Mouse (Mus musculus): ENCODE data around the gene Pigf.

Pigf gene

DNA sequence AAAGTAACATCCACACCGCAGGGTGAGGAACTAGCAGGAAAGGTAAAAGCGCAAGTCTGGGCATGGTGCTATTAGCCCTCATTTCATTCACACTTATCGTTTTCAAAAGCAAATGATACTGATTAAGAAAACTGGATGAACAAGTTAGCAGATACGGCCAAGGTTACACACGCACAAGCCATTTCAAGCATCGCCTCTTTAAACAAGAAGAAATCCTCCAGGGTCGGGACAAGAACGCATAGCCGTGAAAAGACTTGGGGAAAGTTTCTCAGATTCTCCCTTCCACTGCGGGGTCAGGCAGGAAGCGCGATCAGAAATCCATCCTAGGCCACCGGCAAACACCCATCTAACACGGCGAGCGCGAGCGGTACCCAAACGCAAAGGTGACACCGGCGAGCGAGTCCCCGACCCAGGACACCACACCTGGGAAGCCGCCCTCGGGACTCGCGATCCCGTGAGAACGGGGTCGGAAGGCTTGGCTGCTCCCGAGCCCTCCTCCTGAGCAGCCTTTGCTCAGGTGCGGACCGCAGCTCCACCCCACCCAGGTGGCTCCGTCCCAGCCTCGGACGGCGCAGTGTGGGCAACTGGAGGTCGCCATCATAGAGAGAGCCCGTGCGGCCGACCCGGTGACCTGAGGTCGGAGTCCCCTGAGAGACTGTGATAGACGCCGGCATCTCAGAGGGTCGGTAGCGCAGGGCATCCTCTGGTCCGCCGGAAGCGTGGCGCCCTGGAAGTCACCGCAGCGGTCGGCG is 539 bp downstream of the Pigf start:
- peak; percentile 39 to 63 for DNase-seq

DNA sequence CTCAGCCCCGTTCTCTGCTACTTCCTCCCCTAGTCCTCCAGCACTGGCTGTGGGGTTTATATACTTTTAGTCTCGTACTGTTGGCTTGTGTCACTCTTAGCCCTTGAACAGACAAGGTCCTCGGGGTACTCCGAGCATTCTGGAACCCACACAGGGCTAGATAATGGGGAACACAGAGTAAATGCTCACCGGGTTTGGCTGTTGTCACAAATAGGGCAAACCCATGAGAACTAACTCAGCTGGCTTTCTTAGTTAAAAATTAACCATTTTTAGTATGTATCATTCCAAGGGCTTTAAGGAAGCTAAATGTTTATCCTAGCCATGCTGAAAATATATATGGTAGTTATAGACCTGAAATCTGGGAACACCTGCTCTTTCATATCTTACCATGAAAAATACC is 5.5 kb downstream of the Pigf start:
- DNase-seq = no peak

DNA sequence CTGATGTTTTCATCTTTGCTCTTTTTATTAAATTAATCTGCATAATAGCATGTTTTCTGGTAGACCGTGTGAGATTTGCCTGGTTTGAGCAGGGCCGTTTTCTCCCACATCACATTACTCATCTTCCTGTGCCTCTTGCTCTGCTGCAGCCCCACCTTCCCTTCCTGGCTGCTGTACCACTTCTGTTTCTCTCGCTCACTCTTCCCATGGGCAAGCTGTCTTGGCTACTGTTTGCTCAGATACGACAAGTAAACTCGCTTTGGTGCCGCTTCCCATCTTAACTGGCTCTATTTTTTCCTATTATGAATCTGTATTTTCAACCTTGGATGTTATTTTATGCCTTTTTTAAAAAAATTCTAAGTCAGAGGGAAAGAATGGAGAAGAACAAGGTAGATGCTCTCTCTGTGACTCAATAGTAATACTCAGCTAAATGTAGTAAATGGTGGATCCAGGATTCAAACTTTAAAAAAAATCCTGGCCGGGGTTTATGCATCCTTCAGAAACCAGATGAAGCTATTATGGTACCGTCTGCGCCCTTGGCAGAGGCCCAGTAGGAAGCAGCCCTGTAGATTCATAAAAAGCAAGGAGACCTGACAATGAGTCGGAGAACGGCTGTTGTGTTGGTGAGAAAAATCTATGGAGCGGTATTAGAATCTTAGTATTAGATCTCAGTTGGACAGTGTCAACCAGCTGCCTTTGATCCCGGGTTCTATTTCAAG is 13.7 kb downstream of the Pigf start:
- DNase-seq = no peak

DNA sequence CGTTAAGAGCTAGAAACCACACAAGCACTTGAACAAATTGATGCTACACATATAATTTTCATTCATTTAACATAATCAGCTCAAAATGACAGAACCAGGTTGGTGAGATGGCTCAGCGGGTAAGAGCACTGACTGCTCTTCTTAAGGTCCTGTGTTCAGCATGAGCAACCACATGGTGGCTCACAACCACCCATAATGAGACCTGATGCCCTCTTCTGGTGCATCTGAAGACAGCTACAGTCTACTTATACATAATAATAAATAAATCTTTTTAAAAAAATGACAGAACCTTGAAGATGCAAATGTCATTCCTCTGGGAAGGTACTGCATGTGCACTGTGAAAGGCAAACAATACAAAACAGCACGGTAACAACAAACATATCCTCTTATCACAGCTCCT is 16.3 kb downstream of the Pigf start:
- no peak for DNase-seq

DNA sequence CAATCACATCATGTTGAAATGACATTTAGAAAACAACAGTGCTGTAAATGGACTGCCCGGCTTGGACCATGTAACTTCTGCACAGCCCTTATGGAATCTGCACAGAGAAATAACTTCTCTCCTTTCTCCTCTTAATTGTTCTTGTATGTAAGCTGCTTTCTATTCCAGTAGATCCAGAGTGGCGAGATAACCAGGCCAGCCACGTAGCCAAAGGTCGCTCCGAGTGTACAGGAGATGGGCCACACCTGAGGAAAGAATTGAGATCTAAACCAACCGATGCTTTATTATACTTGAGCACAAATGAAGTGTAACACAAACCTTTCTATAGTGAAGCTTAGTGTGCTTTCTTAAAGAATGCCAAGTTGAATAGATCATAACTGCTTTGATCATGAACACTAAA is 27.9 kb downstream of the Pigf start:
- DNase-seq = no peak

DNA sequence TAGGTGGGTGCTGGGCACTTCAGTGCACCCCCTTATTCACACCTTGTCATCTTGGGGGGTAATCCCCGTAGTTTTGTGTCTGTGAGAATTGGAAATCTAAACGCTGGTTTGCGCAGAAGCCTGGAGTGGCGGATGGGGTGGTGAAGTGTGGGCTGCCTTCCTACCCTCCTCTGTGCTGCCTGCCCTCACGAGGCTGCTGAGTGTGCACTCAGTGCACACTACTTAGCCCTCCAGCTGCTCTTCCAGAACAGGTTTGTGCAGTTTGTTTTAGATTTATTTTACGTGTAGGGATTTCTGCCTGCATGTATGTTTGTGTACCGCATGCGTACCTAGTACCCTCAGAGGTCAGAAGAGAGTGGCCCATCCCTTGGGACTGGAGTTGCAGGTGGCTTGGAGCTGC is 33.9 kb downstream of the Pigf start:
- DNase-seq = no peak

DNA sequence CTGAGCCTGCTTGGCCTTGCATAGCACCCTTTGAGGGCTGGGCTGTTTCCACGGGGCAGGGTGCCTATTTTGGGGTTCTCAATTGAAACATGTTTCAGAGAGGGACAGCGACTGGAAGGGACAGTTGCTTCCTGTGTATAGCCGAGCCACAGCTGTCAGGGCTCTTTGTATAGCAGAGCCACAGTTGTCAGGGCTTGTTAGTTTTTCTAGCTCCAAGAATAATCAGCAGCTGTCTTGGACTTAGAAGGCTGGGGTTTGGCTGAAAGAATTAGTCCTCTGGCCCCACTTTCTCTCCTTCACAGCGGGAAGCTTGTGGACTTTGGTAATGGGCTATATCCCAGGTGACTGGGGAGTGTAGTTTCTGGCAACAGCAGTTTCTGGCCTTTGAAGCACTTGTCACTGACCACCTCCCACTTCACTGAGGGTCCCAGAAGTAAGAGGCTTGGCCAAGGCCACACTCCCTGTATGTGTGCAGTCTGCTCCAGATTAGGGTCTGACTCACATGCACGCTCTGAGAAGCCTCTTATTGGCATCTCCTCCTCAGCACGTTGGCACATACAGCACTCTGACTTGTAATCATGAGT is 36.5 kb downstream of the Pigf start:
- DNase-seq = no peak

DNA sequence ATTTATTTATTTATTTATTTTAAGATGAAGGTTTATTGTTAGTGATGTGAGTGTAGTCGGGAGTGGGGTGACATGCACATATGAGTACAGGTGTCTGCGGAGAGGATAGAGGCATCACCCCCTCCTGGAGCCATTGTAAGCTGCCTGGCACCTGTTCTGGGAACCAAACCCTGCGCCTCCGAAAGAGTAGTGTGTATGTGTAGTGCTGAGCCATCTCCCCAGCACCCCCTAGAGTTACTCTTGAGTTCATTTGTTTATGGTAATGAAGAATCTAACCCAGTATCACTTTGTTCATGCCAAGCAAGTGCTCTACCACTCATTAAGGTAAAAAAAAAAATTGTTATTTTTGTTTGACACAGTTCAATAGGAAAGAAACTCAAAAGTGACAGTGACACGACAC is 37.0 kb downstream of the Pigf start:
- DNase-seq = no peak

DNA sequence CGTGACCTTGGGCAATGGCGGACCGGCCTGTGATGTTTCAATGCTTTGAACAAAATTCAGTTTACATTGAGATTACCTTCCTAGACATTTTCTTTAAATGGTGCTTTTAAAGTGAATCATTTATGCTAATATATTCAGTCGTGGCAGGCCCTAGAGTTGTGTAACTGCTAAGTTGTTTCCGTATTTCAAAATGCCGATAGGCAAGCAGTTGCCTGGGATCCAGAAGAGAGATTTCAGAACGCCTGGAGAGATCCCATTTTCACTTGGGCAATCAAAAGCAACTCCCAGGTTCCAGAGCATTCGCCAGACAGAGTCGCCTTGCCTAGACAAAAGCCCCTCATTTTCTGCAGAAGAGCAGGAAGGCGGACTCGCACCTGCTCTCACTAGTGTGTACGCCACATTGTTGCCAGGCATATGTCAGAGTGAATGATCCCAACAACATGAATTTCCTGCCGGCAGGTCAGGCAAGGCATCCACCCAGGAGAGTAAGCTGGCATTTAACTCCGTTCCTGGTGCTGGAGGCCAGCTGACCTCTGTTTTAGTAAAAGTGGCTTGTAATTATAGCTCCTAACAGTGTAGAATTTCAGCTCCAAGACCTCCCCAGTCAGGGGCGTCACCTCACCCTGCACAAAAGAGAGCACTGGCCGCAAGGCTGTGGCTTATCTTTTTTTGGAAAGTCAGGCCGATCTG is 38.6 kb downstream of the Pigf start:
- DNase-seq = no peak

DNA sequence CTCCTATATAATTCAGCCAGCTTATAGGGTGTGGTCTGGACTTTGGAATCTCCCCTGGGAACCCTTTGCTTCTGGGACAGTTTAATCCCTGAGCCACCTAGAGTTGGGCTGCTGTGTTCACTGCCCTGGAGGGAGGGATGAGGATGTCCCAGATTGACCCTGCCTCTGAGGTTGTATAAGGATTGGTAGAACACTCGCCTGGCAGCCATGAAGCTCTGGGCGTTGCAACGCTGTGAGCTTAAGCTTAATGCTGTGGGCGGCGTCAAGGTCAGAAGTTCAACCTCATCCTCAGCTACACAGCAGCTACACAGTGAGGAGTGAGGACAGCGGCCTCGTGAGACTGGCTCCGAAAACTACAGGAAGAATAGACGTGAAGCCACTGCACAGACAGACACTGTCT is 42.7 kb downstream of the Pigf start:
- peak in 1 of 2 experiments; percentile 40 for DNase-seq

DNA sequence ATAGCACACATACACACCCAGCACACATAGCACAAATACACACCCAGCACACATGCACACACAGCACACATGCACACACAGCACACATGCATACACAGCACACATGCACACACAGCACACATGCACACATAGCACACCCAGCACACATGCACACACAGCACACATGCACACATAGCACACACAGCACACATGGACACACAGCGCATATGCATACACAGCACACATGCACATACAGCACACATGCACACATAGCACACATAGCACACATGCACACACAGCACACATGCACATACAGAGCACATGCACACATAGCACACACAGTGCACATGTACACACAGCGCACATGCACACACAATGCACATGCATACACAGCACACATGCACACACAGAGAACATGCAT is 43.5 kb downstream of the Pigf start:
- no peak for DNase-seq

DNA sequence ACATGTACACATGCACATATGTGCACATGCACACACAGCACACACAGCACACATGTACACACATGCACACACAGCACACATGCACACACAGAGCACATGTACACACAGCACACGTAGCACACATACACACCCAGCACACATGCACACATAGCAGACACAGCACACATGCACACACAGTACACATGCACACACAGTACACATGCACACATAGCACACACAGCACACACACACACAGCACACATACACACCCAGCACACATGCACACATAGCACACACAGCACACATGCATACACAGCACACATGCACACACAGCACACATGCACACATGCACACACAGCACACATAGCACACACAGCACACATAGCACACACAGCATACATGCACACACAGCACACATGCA is 44.0 kb downstream of the Pigf start:
- no peak for DNase-seq

DNA sequence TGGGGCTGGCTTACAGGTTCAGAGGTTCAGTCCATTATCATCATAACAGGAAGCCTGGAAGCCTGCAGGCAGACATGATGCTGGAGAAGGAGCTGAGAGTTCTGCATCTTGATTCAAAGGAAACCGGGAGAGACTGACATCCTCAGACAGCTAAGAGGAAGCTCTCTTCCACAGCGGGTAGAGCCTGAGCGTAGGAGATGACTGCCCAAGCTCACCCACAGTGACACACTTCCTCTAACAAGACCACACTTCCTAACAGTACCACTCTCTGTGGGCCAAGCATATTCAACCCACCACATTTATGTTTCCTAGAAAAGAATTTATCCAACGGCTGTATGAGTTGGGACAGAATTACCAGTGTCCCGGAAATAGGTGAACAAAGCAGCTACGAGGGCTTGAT is 46.7 kb downstream of the Pigf start:
- no peak for DNase-seq

DNA sequence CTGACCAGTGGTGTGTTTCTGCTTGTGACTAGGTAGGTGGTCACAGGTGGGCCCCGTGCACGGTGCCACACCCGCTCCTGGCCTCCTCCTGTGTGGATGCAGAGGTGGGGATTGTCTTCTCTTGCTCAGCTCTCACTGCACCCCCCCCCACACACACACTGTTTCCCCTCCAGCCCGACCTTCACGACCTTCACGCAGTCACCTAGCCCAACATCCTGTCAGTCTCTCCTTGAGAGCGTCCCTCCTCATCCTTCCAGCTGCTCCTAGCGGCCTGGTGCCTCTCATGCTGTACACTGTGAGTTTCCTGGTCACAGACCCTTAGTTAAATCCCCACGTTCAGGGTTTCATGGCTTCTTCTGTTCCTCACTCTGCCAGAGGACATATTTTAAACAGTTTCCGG is 48.8 kb downstream of the Pigf start:
- DNase-seq = no peak

DNA sequence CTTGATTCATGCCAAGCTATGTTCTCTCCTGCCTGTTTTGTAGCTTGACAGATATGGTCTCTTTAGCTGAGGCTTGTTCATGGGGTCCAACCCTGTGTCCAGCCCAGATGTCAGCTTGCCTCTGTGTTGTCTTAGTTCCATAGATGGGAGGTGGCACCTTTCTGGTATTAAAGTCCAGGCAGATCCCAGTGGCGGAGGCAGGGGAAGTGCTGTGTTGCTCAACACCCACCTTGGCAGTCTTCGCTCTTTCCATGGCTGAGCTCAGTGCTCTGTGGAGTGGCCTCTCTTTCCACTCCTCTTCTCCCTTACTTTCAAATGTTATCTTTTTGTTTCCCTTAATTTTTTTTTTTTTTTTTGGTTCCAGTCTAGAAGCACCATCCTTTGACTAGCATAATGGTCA is 52.1 kb downstream of the Pigf start:
- DNase-seq = no peak

DNA sequence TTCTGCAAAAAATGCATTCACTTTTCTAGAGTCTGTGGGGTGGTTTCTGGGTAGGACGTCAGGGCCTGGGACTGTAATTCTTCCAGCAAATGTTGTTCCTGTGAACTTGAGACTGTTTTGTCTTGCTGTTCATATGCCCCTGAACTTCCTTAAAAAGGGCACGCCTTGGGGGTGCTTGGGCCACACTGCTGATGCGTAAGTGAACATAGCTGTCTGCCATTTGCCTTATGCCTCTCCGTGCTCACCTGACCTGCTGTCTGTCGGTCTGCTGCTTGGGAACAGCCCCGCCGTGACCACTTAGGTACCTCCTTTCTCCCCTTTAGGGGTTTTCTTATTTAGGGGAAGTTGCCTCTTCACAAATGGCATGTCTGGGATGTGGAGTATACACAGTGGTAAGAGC is 53.3 kb downstream of the Pigf start:
- no peak for DNase-seq

DNA sequence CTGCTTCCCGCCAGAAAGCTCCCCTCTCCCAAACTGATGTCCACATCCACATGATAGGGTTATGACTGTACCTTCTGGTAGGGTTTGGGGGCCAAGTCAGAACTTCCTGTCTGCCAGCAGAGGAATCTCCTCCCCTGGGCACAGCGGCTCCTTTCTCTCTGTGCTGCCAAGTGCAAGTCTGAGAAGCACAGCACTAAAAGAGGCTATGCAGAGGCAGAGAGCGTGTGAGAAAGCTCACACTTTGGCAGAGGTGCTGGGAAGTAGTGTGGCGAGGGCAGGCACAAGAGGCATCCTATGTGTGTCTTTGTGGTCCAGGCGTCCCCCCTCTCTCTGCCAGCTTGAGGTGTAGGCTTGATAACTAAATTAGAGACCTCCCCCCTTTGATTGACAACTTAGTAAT is 54.2 kb downstream of the Pigf start:
- no peak for DNase-seq

DNA sequence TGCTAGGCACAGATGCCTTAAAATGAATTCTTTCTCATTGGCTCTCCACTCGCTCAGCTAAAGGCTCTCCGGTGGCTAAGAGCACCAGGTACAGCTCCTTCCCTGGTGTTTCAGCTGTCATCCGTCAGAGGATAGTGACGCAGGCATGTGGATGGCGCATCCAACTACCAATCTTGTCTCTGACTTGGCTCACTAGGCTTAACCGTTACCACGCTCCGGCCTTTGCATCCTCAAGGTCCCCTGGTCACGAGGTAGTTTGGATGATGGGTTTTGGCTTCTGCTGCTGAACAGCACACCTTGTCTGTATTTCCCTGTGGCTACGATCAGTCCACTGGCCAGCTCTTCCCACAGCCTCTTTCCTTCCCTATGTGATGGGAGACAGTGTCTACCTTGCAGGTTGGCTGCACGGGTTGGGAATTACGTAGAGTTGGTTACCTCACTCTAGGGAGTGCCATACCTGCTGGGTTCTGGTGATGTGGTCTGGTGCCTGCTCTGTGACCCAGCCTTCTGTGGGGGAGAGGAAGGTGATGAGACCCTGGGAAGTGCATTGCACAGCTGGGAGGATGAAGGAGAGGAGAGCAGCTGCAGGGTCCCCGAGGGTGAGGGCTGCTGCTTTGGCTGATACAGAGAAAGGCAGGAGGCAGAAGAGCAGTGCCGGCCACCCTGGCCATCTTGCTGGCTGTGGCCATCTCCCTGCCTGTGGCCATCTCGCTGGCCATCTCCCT is 55.0 kb downstream of the Pigf start:
- no peak for DNase-seq

DNA sequence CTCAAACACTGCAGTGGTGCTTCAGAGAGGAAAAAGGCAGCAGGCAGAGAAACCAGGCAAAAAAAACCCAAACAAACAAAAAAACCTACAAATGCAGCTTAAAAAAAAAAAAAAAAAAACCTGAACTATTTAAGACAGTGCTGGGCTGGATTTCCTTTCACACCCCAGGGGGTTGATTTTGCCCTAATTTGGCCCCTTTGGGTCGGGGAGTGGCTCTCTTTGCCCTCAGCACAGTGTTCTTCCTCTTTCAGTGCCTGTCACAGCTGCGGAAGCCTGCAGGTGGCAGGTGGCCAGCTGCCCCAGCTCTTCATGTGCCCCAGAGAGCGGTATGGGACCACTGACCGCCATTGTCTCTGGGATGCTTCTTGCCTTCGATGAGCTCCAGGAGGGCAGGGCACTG is 55.6 kb downstream of the Pigf start:
- no peak for DNase-seq

DNA sequence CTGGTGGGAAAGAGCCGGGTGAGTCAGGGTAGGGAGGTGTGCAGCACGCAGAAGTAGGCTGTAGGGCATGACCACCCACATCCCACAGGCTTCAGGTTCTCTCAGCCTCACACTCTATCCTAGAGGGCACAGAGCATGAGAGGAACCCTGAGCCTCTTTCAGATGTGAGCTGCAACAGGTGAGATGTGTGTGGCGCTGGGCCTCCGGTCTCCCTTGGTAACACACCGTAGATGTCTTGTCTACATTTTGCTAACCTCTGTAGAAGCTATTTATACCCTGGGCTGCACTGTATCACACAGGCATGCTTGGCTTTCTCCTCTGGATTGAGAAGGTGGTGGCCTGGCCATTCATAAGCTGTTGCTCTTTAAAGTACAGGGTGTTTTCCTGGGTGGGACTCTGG is 56.6 kb downstream of the Pigf start:
- no peak for DNase-seq

DNA sequence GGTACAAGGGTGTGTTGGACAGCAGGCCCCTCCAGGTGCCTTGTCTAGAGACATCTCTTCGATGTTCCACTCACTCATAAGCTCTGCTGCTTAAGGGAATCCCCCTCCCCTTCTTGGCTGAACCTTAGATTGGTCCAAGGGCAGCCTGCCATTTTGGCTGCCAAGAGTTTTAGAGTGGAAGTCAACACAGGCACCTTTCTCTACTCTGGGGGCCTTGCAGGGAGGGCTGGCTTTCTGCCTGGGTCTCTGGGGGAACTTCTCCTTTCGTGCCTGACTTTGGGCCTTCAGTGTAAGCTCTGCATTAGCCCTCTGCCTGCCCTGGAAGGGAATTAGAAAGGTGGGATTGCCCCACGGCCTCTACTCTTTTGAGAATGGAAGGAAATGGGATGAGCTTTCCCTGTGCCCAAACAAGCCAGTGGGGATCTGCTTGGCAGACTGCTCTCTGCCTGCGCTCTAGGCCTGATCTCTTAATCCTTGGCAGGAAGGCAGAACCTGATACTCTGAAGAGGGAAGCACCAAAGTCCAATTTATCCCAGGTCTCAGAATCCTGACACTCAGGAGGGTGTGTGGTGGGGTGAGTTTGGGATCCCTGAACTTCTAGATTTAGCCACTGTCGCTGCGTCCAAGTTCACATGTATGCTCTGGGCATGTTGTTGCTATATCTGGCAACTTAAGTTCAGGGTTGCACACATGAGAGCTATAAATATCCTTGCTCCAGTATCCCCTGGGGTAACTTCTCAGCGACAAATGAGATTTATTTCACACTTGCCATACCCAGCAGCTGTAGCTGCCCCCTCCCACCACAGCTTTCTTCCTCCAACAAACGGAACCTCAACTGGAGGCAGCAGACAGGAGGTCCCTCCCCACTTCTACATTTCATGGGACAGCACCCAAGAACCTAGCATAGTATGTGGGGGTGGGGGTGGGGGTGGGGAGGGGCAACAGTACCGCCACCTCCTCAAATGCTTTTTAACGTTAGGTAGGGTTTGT is 57.4 kb downstream of the Pigf start:
- DNase-seq = no peak

DNA sequence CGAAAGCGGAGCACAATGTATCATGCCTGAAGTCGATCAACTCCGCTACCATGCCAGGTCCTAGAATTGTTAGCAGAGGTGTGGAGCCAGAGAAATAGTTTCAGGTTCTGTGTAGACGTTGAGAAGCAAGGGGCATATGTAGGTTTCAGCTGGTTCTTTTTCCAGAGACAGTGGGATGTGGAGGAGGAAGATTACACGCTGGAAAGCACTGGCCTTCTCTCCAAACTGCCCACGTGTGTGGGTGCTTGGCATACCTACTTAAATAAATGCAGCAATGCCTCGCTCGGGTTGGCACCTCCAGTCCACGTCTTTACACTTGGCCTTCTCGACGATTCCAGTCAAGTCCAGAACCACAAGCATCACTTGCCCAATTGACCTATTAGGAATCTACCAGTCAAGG is 58.2 kb downstream of the Pigf start:
- no peak for DNase-seq

Measured in kidney, postnatal 36 days (tissue).